Mouse (Mus musculus) heart, embryonic 11.5 days (tissue): ENCODE results near the gene Sema3f. TPM values are rescaled to one million over a fixed set of nuclear protein-coding genes. Genes with fewer than 3 reads are reported as not detected.

Experiments
- ATAC-seq: fragments of 200-750 bp; cut with Nextera tagmentation; replicated peaks from 2 replicates; pipeline ENCODE4 v1.8.0; 2017; ENCODE audit warnings: moderate library complexity; ENCODE audit not compliant: insufficient number of reproducible peaks, low FRiP score, low TSS enrichment
- H3K27ac ChIP-seq: fragments of 300-500 bp; sonication (generic); 2 replicates; pipeline ENCODE4 v1.5.1; 2014; ENCODE audit warnings: mild to moderate bottlenecking, low read depth, low read length
- H3K27me3 ChIP-seq: fragments of 300-500 bp; sonication (generic); 2 replicates; pipeline ENCODE4 v1.6.1; 2014; ENCODE audit warnings: mild to moderate bottlenecking, low read length, mixed read lengths; ENCODE audit not compliant: control insufficient read depth, insufficient read depth
- H3K36me3 ChIP-seq: fragments of 300-500 bp; sonication (generic); 2 replicates; pipeline ENCODE4 v1.6.1; 2014; ENCODE audit warnings: mild to moderate bottlenecking, low read length, moderate library complexity, mixed read lengths; ENCODE audit not compliant: control insufficient read depth, insufficient read depth
- H3K4me1 ChIP-seq: fragments of 300-500 bp; sonication (generic); 2 replicates; pipeline ENCODE4 v1.6.1; 2014; ENCODE audit warnings: low read length; ENCODE audit not compliant: control insufficient read depth, insufficient read depth
- H3K4me2 ChIP-seq: fragments of 300-500 bp; sonication (generic); 2 replicates; pipeline ENCODE4 v1.6.1; 2014; ENCODE audit warnings: mild to moderate bottlenecking, moderate library complexity
- H3K4me3 ChIP-seq: fragments of 300-500 bp; sonication (generic); 2 replicates; pipeline ENCODE4 v1.5.1; 2014; ENCODE audit warnings: low read depth, low read length
- H3K9ac ChIP-seq: fragments of 300-500 bp; sonication (generic); 2 replicates; pipeline ENCODE4 v1.6.1; 2014; ENCODE audit warnings: mild to moderate bottlenecking, low read depth, low read length, moderate library complexity
- H3K9me3 ChIP-seq: fragments of 300-500 bp; sonication (generic); replicated peaks from 2 replicates; pipeline ENCODE4 v1.6.1; 2016; ENCODE audit warnings: low read length; ENCODE audit not compliant: control insufficient read depth
- WGBS: fragments of 180-500 bp; shearing (Covaris S2); extraction: QIAGEN DNeasy Blood & Tissue Kit; methylation state at CpG from one replicate; pipeline ENCODE4 v1.1.7; 2014; ENCODE audit not compliant: insufficient replicate concordance; 5-methylcytosine and 5-hydroxymethylcytosine counted together
- polyA plus RNA-seq: library from polyadenylated mRNA; unstranded; fragments of >200 nt; fragmentation: Nextera tagmentation; extraction: Ambion mirVana; gene quantifications from 2 replicates; pipeline ENCODE4 v1.2.1, GENCODE M21; 2014

The Sema3f gene
- polyA plus RNA-seq, 1 experiment from 2014 or later: 4.6 TPM

GRCm38 (mm10) chr9:107698611-107699190, 11.6 kb downstream of the Sema3f start:
- H3K4me1 ChIP-seq: peaks cover 41% of the 10 kb centered on the region

GRCm38 (mm10) chr9:107697811-107698521, 12.3 kb downstream of the Sema3f start:
- 38% methylated on average over 14 of the region's 14 CpGs for WGBS
- H3K9me3 ChIP-seq: no peaks in the 10 kb centered on the region
- no peaks in the 10 kb centered on the region for H3K36me3 ChIP-seq
- H3K4me1 ChIP-seq: peaks cover 41% of the 10 kb centered on the region
- H3K27me3 ChIP-seq: no peaks in the 10 kb centered on the region
- peak overlapping the region; percentile 50; the same call in 1 of the 2 replicates for H3K9ac ChIP-seq
- ATAC-seq: no peak
- H3K27ac ChIP-seq: no peak overlapping the region
- H3K4me2 ChIP-seq: no peak overlapping the region
- no peak overlapping the region for H3K4me3 ChIP-seq

More at GRCm38 (mm10) chr9:107698611-107699190, 11.6 kb downstream of the Sema3f start:
- Histone ChIP-seq H3K9me3 (no peaks in the 10 kb centered on the region), H3K4me3 (no peak overlapping the region), H3K36me3 (no peaks in the 10 kb centered on the region), H3K27ac (no peak overlapping the region; the same call in 1 of the 2 replicates), H3K27me3 (no peaks in the 10 kb centered on the region), H3K9ac (no peak overlapping the region), H3K4me2 (0 out of 2 replicates have a peak overlapping the region, but pooled peaks have one; percentile 11)
- no peak for ATAC-seq
- WGBS: 23% methylated on average over 14 of the region's 14 CpGs

GRCm38 (mm10) chr9:107696845-107697610, 13.2 kb downstream of the Sema3f start:
- H3K4me3 ChIP-seq: no peak overlapping the region
- no peak overlapping the region for H3K4me2 ChIP-seq
- no peak for ATAC-seq
- 0 out of 2 replicates have a peak overlapping the region, but pooled peaks have one; percentile 12 for H3K27ac ChIP-seq
- WGBS: 50% methylated on average over 9 of the region's 9 CpGs
- H3K9ac ChIP-seq: no peak overlapping the region
- 0 out of 2 replicates have a peak, but pooled peaks cover 3% of the 10 kb centered on the region for H3K36me3 ChIP-seq
- peaks cover 46% of the 10 kb centered on the region for H3K4me1 ChIP-seq
- H3K27me3 ChIP-seq: no peaks in the 10 kb centered on the region
- H3K9me3 ChIP-seq: no peaks in the 10 kb centered on the region

- ATAC-seq: no peak
- 37% methylated on average over 6 of the region's 6 CpGs for WGBS
- no peak overlapping the region for H3K4me3 ChIP-seq
- no peak overlapping the region for H3K9ac ChIP-seq
- H3K27me3 ChIP-seq: no peaks in the 10 kb centered on the region
- H3K36me3 ChIP-seq: 0 out of 2 replicates have a peak, but pooled peaks cover 3% of the 10 kb centered on the region
- H3K27ac ChIP-seq: no peak overlapping the region
- H3K9me3 ChIP-seq: no peaks in the 10 kb centered on the region
- no peak overlapping the region for H3K4me2 ChIP-seq
- H3K4me1 ChIP-seq: peaks cover 46% of the 10 kb centered on the region
Observed at GRCm38 (mm10) chr9:107696106-107696479, 14.2 kb downstream of the Sema3f start.

GRCm38 (mm10) chr9:107695441-107696105, 14.7 kb downstream of the Sema3f start:
- Histone ChIP-seq H3K36me3 (0 out of 2 replicates have a peak, but pooled peaks cover 3% of the 10 kb centered on the region), H3K9me3 (no peaks in the 10 kb centered on the region), H3K4me2 (no peak overlapping the region), H3K4me3 (no peak overlapping the region), H3K4me1 (peaks cover 46% of the 10 kb centered on the region), H3K9ac (no peak overlapping the region), H3K27me3 (no peaks in the 10 kb centered on the region), H3K27ac (no peak overlapping the region)
- ATAC-seq: no peak
- WGBS: 81% methylated on average over 12 of the region's 12 CpGs

GRCm38 (mm10) chr9:107694627-107695026, 15.6 kb downstream of the Sema3f start:
- Histone ChIP-seq H3K27ac (no peak overlapping the region), H3K4me2 (no peak overlapping the region), H3K27me3 (no peaks in the 10 kb centered on the region), H3K4me1 (peaks cover 44% of the 10 kb centered on the region), H3K9me3 (no peaks in the 10 kb centered on the region), H3K4me3 (no peak overlapping the region), H3K36me3 (0 out of 2 replicates have a peak, but pooled peaks cover 3% of the 10 kb centered on the region), H3K9ac (no peak overlapping the region)
- no peak for ATAC-seq
- 70% methylated on average over 7 of the region's 7 CpGs for WGBS

GRCm38 (mm10) chr9:107693433-107693987, 16.8 kb downstream of the Sema3f start:
- H3K27me3 ChIP-seq: no peaks in the 10 kb centered on the region
- no peak overlapping the region for H3K27ac ChIP-seq
- 65% methylated on average over 4 of the region's 4 CpGs for WGBS
- no peak overlapping the region; the same call in 1 of the 2 replicates for H3K4me2 ChIP-seq
- 0 out of 2 replicates have a peak, but pooled peaks cover 3% of the 10 kb centered on the region for H3K36me3 ChIP-seq
- H3K9ac ChIP-seq: no peak overlapping the region
- no peak for ATAC-seq
- no peaks in the 10 kb centered on the region for H3K9me3 ChIP-seq
- H3K4me3 ChIP-seq: no peak overlapping the region
- peaks cover 34% of the 10 kb centered on the region for H3K4me1 ChIP-seq

- no peaks in the 10 kb centered on the region for H3K27me3 ChIP-seq
- ATAC-seq: no peak
- H3K36me3 ChIP-seq: 0 out of 2 replicates have a peak, but pooled peaks cover 3% of the 10 kb centered on the region
- no peak overlapping the region for H3K9ac ChIP-seq
- H3K27ac ChIP-seq: no peak overlapping the region
- H3K4me1 ChIP-seq: peaks cover 28% of the 10 kb centered on the region
- no peaks in the 10 kb centered on the region for H3K9me3 ChIP-seq
- 73% methylated on average over 5 of the region's 5 CpGs for WGBS
- no peak overlapping the region for H3K4me3 ChIP-seq
- H3K4me2 ChIP-seq: no peak overlapping the region
Observed at GRCm38 (mm10) chr9:107692785-107693184, 17.5 kb downstream of the Sema3f start.
